Mouse (Mus musculus) hindbrain, embryonic 12.5 days (tissue): ENCODE data around the gene Cdc123. TPM values are rescaled to one million over a fixed set of nuclear protein-coding genes. Genes with fewer than 3 reads are reported as not detected.

Source experiments
- ATAC-seq: fragments of 200-750 bp; cut with Nextera tagmentation; 2 replicates; pipeline ENCODE4 v1.8.0; 2017; ENCODE audit warnings: moderate TSS enrichment; ENCODE audit not compliant: low FRiP score
- H3K27ac ChIP-seq: fragments of 300-500 bp; sonication (generic); 2 replicates; pipeline ENCODE4 v1.5.1; 2016; ENCODE audit warnings: mild to moderate bottlenecking
- H3K27me3 ChIP-seq: fragments of 300-500 bp; sonication (generic); 2 replicates; pipeline ENCODE4 v1.6.1; 2016; ENCODE audit warnings: mild to moderate bottlenecking
- H3K36me3 ChIP-seq: fragments of 300-500 bp; sonication (generic); 2 replicates; pipeline ENCODE4 v1.6.1; 2016; ENCODE audit warnings: mild to moderate bottlenecking
- H3K4me1 ChIP-seq: fragments of 300-500 bp; sonication (generic); 2 replicates; pipeline ENCODE4 v1.6.1; 2016
- H3K4me2 ChIP-seq: fragments of 300-500 bp; sonication (generic); replicated peaks from 2 replicates; pipeline ENCODE4 v1.6.1; 2016; ENCODE audit warnings: mild to moderate bottlenecking
- H3K4me3 ChIP-seq: fragments of 300-500 bp; sonication (generic); 2 replicates; pipeline ENCODE4 v1.5.1; 2016; ENCODE audit warnings: mild to moderate bottlenecking
- H3K9ac ChIP-seq: fragments of 300-500 bp; sonication (generic); 2 replicates; pipeline ENCODE4 v1.6.1; 2016; ENCODE audit warnings: mild to moderate bottlenecking, moderate library complexity
- H3K9me3 ChIP-seq: fragments of 300-500 bp; sonication (generic); replicated peaks from 2 replicates; pipeline ENCODE4 v1.6.1; 2016; ENCODE audit warnings: mild to moderate bottlenecking
- WGBS: fragments of 180-500 bp; shearing (Covaris S2); methylation state at CpG from one replicate; pipeline ENCODE4 v1.1.7; 2016; 5-methylcytosine and 5-hydroxymethylcytosine counted together
- polyA plus RNA-seq: library from polyadenylated mRNA; unstranded; fragments of >200 nt; fragmentation: Nextera tagmentation; extraction: Ambion mirVana; gene quantifications from 2 replicates; pipeline ENCODE4 v1.2.1, GENCODE M21; 2016

The Cdc123 gene
- 299 and 352 TPM in 2 replicates for polyA plus RNA-seq

DNA sequence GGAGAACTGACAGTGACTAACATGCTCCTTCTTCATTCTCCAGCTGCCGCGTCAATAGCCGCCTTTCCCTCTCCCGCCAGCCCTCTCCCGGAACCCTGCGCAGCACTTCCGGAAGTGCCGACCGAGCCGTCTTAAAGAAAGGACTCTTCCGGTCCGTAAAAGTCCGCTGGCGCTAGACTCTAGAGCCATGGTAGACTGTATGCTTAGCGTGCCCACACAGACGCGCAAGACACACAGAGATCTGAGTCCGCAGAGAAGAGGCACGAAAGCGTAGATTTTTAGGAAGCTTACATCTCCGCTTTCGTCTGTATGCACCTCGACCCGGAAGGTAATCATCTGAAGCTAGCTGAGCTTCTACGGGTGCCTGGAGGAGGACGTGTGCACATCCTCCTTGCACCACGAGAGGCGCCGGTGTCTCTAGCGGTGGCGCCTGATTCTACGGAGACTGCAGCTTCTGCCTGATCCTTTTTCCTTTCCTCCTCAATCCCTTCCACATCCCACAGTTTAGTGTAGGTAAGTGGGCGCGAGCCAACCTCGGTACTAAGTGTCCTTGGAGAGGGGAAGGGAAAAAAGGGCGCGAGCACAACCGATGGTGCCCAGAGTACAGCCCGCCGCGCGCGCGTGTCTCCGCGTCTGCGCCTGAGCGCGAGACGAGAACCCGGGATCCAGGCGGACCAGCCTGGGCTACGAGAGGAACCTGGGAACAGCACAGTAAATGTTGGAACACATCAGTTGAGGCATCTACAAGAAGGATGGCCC, at the start of gene Cdc123, which contains the start of gene Nudt5:
Gene Cdc123 (minus strand): TSS at position 292 of the 759 bp plus-strand sequence.
Gene Nudt5 (plus strand): TSS at position 147 of the 759 bp plus-strand sequence.
- Histone ChIP-seq H3K9me3 (no peaks in the 10 kb centered on the region), H3K9ac (peak within 1 kb of the TSS; percentile 81), H3K4me3 (peak within 1 kb of the TSS; percentile 66), H3K4me2 (peak within 1 kb of the TSS; percentile 71), H3K27me3 (no peaks in the 10 kb centered on the region), H3K27ac (peak within 1 kb of the TSS; percentile 93), H3K36me3 (peaks cover 25% of the 10 kb centered on the region), H3K4me1 (peaks cover 14% of the 10 kb centered on the region)
- ATAC-seq, result peak; percentile 97
- WGBS, result under 1% methylated on average over 53 of the region's 53 CpGs

DNA sequence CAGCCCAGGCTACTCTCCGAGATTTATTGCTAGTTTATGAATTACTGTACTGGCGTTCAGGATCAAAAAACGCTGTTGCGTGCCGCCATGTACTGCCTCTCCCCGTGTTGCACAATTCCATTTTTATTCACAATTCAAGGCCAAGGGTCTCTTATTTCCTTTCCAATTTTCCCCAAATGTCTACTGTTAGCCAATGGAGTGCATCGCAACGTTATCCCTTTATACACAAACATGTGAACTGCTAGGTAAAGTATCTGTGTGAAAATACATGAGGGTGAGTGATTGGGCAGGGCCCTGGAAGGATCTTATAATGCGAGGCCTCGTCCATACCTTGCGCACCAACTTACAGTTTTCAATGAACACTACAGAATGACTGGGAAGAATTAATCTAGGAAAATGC, 49.3 kb upstream of the Cdc123 start:
- ATAC-seq, result no peak
- 49% methylated on average over 11 of the region's 11 CpGs for WGBS

DNA sequence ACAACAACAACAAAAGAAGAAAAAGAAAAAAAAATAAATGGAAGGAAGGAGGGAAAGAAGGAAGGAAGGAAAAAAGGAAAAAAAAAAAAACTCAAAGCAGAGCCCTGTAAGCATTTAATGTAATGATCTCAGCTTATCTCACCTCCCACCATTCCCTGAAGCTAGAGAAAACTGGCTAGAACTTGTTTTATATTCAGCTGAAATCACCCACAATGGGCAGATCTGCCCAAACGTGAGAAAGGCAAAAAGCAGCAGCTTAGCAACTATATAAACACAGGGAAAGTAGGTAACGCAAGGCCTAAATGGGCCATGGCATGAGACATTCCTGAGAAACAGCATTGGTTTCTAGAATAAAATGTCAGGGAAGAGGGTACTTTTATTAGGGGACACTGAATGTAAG, 44.4 kb upstream of the Cdc123 start:
- Histone ChIP-seq H3K9ac (no peak overlapping the region), H3K4me2 (no peak overlapping the region), H3K27ac (no peak overlapping the region), H3K4me1 (peaks cover 8% of the 10 kb centered on the region), H3K36me3 (peaks cover 48% of the 10 kb centered on the region), H3K27me3 (no peaks in the 10 kb centered on the region), H3K9me3 (no peaks in the 10 kb centered on the region), H3K4me3 (no peak overlapping the region)
- no peak for ATAC-seq
- WGBS, result 76% methylated on average over 2 of the region's 2 CpGs

More for the DNA sequence above, 49.3 kb upstream of the Cdc123 start:
- no peak overlapping the region for H3K27ac ChIP-seq
- peaks cover 9% of the 10 kb centered on the region for H3K4me1 ChIP-seq
- H3K9ac ChIP-seq, result peak overlapping the region; percentile 90
- no peaks in the 10 kb centered on the region for H3K27me3 ChIP-seq
- peaks cover 27% of the 10 kb centered on the region for H3K36me3 ChIP-seq
- no peaks in the 10 kb centered on the region for H3K9me3 ChIP-seq
- H3K4me3 ChIP-seq, result peak overlapping the region; percentile 70
- H3K4me2 ChIP-seq, result peak overlapping the region; percentile 61

DNA sequence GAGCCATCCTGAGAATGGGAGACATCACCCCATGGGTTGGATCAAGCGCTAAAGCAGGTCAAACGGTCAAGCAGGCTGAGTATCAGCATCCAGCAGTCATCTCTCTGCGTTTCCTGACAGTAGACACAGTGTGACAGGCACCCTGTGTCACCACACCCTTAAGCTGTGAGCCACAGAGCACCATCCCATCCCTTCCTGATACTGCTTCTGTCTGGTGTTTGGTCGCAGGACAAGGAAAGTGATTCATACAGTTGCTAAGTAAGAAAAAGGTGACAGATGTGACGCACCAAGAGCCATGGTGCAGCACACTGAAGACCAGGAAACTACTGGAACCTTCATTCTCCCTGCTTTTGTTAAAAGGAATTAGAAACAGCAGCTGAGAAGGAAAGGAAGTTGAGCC, 43.9 kb upstream of the Cdc123 start:
- Histone ChIP-seq H3K9ac (no peak overlapping the region), H3K4me2 (no peak overlapping the region), H3K27me3 (no peaks in the 10 kb centered on the region), H3K4me1 (0 out of 2 replicates have a peak, but pooled peaks cover 4% of the 10 kb centered on the region), H3K27ac (no peak overlapping the region), H3K36me3 (peaks cover 50% of the 10 kb centered on the region), H3K4me3 (no peak overlapping the region), H3K9me3 (no peaks in the 10 kb centered on the region)
- WGBS, result 92% methylated on average over 5 of the region's 5 CpGs
- ATAC-seq, result no peak

DNA sequence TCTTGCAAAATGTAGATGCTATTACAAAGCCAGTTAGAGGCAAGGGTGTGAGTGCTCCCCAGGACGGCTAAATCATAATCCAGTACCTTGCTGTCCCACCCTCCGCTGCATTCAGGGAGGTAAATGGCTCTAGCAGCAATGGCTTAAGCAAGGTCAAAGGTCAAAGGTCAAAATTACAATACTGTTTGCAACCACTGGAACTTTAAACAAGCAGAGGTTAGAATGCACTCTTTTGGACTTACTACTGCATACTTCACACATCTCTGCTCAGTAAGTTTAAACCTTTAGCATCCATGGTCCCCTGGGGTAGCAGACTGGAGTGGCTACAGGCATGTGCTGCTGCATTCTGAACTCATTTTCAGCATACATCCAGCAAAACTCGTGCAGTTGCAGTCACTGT, 32.5 kb upstream of the Cdc123 start:
- WGBS, result 80% methylated on average over 3 of the region's 3 CpGs
- no peak for ATAC-seq
- H3K36me3 ChIP-seq, result peaks cover 67% of the 10 kb centered on the region

DNA sequence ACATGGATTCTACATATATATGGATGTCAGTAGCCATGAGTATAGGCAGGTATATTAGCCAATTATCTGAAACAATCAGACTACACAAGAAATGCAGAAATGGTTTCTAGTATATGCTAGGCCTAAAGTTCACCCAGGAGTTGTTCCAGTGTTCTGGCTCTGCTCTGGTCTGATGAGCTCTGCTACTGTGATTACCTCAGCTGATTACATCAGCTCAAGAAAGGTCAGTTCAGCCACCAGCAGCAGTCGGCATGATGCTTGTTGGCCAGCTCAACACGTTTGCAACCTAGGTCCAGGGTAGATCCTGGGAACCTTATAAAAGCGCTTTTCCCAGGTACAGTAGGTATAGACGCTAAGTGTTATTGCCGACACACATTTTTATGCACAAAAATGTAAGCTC, 24.8 kb upstream of the Cdc123 start:
- no peak overlapping the region for H3K27ac ChIP-seq
- no peaks in the 10 kb centered on the region for H3K4me1 ChIP-seq
- H3K36me3 ChIP-seq, result peaks cover 65% of the 10 kb centered on the region
- H3K9ac ChIP-seq, result no peak overlapping the region
- ATAC-seq, result no peak
- H3K27me3 ChIP-seq, result no peaks in the 10 kb centered on the region
- H3K9me3 ChIP-seq, result no peaks in the 10 kb centered on the region
- no peak overlapping the region for H3K4me2 ChIP-seq
- WGBS, result 93% methylated on average over 5 of the region's 5 CpGs
- H3K4me3 ChIP-seq, result no peak overlapping the region

More for the DNA sequence above, 32.5 kb upstream of the Cdc123 start:
- Histone ChIP-seq H3K9me3 (no peaks in the 10 kb centered on the region), H3K4me2 (no peak overlapping the region), H3K27me3 (no peaks in the 10 kb centered on the region), H3K9ac (no peak overlapping the region), H3K4me3 (no peak overlapping the region), H3K27ac (no peak overlapping the region), H3K4me1 (no peaks in the 10 kb centered on the region)

DNA sequence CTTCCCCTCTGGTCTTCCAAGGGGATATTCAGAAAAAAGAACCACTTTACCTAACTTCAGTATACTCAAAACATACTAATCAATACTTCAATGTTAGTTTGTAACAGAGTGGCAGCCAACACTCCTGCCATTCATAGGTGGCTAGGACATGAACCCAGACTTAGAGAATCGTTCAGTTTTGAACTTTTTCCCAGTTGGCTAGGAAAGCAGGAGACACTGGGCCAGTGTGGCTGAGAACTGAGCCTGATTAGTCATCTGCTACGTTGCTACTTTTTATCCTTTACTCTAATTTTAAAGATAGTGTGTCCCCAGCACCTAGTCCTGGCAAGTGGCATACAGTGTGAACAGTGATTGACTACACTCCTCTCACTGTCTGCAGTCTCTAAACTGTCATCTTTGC, 22.7 kb upstream of the Cdc123 start:
- ATAC-seq, result no peak
- WGBS, result 88% methylated on average over 2 of the region's 2 CpGs
- peaks cover 59% of the 10 kb centered on the region for H3K36me3 ChIP-seq

DNA sequence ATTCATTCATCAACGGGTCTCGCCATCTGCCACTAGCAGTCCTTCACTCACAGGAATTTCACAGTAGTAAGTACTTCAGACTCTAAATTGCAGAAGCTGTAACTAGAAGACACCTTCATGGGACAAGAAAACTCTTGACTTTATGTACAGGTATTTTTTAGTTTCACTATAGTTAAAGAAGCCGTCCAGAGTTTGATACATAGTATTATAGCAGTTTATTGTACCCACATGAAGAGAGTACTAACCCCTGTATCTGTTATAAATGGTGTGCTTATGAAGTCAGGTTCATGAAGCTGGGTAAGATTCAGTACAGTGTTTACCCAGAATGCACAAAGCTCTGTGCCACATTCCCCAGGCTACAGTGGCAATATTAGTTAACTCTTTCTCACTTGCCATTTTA, 17.9 kb upstream of the Cdc123 start, which contains the start of gene Gm13199:
Gene Gm13199 (minus strand): TSS at position 101 of the 400 bp plus-strand sequence.
- Histone ChIP-seq H3K27ac (no peak within 1 kb of the TSS), H3K4me1 (no peaks in the 10 kb centered on the region), H3K36me3 (peaks cover 52% of the 10 kb centered on the region), H3K4me3 (no peak within 1 kb of the TSS), H3K27me3 (no peaks in the 10 kb centered on the region), H3K9ac (no peak within 1 kb of the TSS), H3K9me3 (no peaks in the 10 kb centered on the region), H3K4me2 (no peak within 1 kb of the TSS)
- WGBS, result 95% methylated on average over 3 of the region's 3 CpGs
- ATAC-seq, result no peak

More for the DNA sequence above, 22.7 kb upstream of the Cdc123 start:
- Histone ChIP-seq H3K27me3 (no peaks in the 10 kb centered on the region), H3K9me3 (no peaks in the 10 kb centered on the region), H3K9ac (no peak overlapping the region), H3K4me3 (no peak overlapping the region), H3K4me2 (no peak overlapping the region), H3K27ac (no peak overlapping the region), H3K4me1 (no peaks in the 10 kb centered on the region)

DNA sequence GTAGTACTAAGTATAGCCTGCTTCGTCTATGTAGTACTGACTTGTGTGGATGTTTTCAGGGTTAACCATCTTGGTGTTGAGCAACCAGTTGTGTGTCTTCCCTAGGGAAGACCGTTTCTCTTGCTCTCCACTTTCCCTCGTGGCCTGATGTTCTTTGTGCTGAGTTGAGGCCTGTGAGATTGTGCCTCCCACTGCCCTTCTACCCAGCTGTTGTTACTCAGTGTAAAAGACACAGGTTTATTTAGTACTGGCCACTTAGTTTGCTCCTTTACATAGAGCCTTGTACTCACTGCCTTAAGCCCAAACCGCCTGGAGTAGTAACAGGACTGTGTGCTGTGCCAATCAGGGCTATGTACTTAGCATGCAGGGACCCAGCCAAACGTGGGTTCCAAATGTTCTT, 6.9 kb upstream of the Cdc123 start:
- ATAC-seq, result no peak
- no peak overlapping the region for H3K4me2 ChIP-seq
- H3K27ac ChIP-seq, result no peak overlapping the region
- H3K4me1 ChIP-seq, result no peaks in the 10 kb centered on the region; the same call in 1 of the 2 replicates
- H3K9ac ChIP-seq, result no peak overlapping the region
- H3K9me3 ChIP-seq, result no peaks in the 10 kb centered on the region
- 92% methylated on average over 5 of the region's 5 CpGs for WGBS
- no peaks in the 10 kb centered on the region for H3K27me3 ChIP-seq
- no peak overlapping the region for H3K4me3 ChIP-seq
- peaks cover 12% of the 10 kb centered on the region for H3K36me3 ChIP-seq

DNA sequence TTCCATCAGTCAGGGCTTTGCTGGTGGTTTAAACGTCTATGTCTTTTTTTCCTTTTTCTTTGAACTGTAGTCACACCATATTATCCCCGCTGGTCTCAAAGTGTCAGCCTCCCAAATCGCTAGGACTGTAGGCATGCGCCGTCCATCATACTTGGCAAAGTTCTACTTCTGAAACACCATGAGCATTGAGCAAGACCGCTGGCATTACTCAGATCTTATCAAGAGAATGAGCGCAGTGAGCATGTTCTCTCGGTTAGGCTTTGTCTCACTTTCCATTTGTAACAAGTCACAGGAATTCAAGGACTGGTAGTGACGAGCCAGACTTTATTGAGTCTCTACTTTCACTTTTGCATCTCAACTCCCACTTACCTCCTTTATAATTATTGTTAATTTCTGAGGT, 6.2 kb upstream of the Cdc123 start:
- no peak for ATAC-seq
- H3K4me1 ChIP-seq, result peaks cover 5% of the 10 kb centered on the region
- no peak overlapping the region for H3K27ac ChIP-seq
- H3K27me3 ChIP-seq, result no peaks in the 10 kb centered on the region
- H3K9ac ChIP-seq, result no peak overlapping the region
- H3K4me3 ChIP-seq, result no peak overlapping the region
- WGBS, result 90% methylated on average over 9 of the region's 9 CpGs
- H3K4me2 ChIP-seq, result no peak overlapping the region
- H3K9me3 ChIP-seq, result no peaks in the 10 kb centered on the region
- peaks cover 8% of the 10 kb centered on the region; the same call in 1 of the 2 replicates for H3K36me3 ChIP-seq

DNA sequence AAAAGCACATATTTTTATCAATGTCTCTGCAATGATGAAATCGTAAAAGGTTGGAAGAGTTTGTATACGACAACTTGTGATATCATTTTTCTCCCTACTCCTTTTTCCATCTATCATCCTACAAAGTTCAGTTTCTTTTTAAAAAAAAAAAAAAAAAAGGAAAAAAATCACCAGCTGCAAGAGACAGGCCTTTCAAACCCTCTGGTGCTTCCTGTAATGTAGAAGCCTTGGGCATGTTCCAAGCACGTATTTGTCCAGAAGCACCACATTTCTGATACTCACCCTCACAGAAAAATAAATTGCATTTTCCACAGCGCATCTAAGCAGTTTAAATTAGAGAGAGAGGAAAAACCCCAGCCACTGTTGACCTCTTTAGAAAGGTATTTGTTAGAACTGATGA, 862 bp upstream of the Cdc123 start:
- peak overlapping the region; percentile 81 for H3K9ac ChIP-seq
- ATAC-seq, result no peak
- H3K27ac ChIP-seq, result no peak overlapping the region
- no peaks in the 10 kb centered on the region for H3K9me3 ChIP-seq
- 54% methylated on average over 4 of the region's 4 CpGs for WGBS
- peaks cover 14% of the 10 kb centered on the region for H3K4me1 ChIP-seq
- H3K4me2 ChIP-seq, result peak overlapping the region; percentile 71
- H3K36me3 ChIP-seq, result peaks cover 18% of the 10 kb centered on the region
- peak overlapping the region; percentile 66 for H3K4me3 ChIP-seq
- H3K27me3 ChIP-seq, result no peaks in the 10 kb centered on the region

DNA sequence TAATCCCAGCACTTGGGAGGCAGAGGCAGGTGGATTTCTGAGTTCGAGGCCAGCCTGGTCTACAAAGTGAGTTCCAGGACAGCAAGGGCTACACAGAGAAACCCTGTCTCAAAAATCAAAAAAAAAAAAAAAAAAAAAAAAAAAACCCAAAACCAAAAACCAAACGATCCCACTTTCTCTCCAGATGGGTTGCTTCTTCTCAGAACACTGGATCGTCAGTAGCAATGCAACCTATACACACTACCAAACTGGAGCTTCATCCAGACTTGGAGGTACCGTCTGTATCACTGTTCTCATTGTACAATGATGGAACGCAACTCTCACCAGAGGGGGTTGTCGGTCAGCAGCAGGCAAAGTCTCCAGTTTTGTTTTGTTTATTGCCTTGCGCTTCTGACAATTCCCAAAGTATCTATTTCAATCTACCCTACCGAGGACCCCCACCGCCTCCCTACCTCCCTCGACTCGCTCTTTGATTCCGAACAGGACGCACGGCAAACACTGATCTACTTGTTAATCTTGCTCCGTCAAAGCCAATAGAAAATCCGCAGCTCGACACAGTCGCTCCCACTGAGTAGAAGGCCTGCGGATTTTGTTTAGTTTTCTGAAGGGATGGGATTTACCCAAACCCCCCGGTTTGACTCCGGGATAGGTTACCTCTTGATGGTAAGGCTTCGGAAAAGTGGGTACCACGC, 637 bp downstream of the Cdc123 start:
- H3K4me3 ChIP-seq, result peak overlapping the region; percentile 66
- ATAC-seq, result peak; percentile 7; the same call in 1 of the 2 replicates
- peaks cover 14% of the 10 kb centered on the region for H3K4me1 ChIP-seq
- H3K4me2 ChIP-seq, result peak overlapping the region; percentile 71
- H3K27ac ChIP-seq, result peak overlapping the region; percentile 93
- no peaks in the 10 kb centered on the region for H3K9me3 ChIP-seq
- 4% methylated on average over 23 of the region's 23 CpGs for WGBS
- H3K36me3 ChIP-seq, result peaks cover 33% of the 10 kb centered on the region
- H3K9ac ChIP-seq, result peak overlapping the region; percentile 81
- no peaks in the 10 kb centered on the region for H3K27me3 ChIP-seq
